Mouse (Mus musculus) E14TG2a.4 (cell line): ENCODE results near the gene 2510002D24Rik.

Source experiments
- CTCF ChIP-seq: conservative IDR thresholded peaks from 2 replicates; pipeline ENCODE4 v1.5.1; 2014; ENCODE audit warnings: low read length
- POU5F1 ChIP-seq: IDR thresholded peaks from 2 replicates; pipeline ENCODE4 v1.6.1; 2014; ENCODE audit warnings: low read length, borderline replicate concordance

- TF ChIP-seq CTCF (no peak), POU5F1 (no peak)
Measured at GRCm38 (mm10) chr16:18788627-18789406, 47.6 kb upstream of the 2510002D24Rik start.
